Mouse (Mus musculus) embryo, embryonic 10.5 days (tissue): Measurements from ENCODE around the gene Mri1.
A peak's percentile ranks its signal among the peaks of the same experiment; 100 is the strongest.

Experiments used
- DNase-seq: peaks from one replicate; pipeline ENCODE4 v3.0.0-alpha.2; 2015; ENCODE audit warnings: low spot score

Gene Mri1

GRCm38 (mm10) chr8:84256822-84257610 lies at the start of gene Mri1:
Gene Mri1 (minus strand): TSS chr8:84257326.
- DNase-seq = peak; percentile 94

GRCm38 (mm10) chr8:84303951-84304350 lies 46.8 kb upstream of the Mri1 start:
- no peak for DNase-seq

- no peak for DNase-seq
Observed at GRCm38 (mm10) chr8:84297029-84297785, 40.1 kb upstream of the Mri1 start.

GRCm38 (mm10) chr8:84291688-84292087 lies 34.6 kb upstream of the Mri1 start:
- DNase-seq = peak; percentile 71

GRCm38 (mm10) chr8:84291086-84291485 lies 34.0 kb upstream of the Mri1 start:
- no peak for DNase-seq

GRCm38 (mm10) chr8:84288892-84289291 lies 31.8 kb upstream of the Mri1 start:
- peak; percentile 44 for DNase-seq

GRCm38 (mm10) chr8:84285665-84286064 lies 28.5 kb upstream of the Mri1 start:
- DNase-seq = peak; percentile 70

- DNase-seq = peak; percentile 62
Observed at GRCm38 (mm10) chr8:84284608-84285063, 27.5 kb upstream of the Mri1 start.

- DNase-seq = no peak
Observed at GRCm38 (mm10) chr8:84280777-84281176, 23.7 kb upstream of the Mri1 start.

- DNase-seq = no peak
Observed at GRCm38 (mm10) chr8:84276447-84276846, 19.3 kb upstream of the Mri1 start.

- DNase-seq = no peak
Observed at GRCm38 (mm10) chr8:84273968-84274367, 16.8 kb upstream of the Mri1 start.

GRCm38 (mm10) chr8:84272302-84272701 lies 15.2 kb upstream of the Mri1 start:
- DNase-seq = no peak

- DNase-seq = peak; percentile 100
Observed at GRCm38 (mm10) chr8:84269950-84270773, 13.0 kb upstream of the Mri1 start, which contains the start of gene Ccdc130. Gene Ccdc130 (minus strand): TSS chr8:84270380.

GRCm38 (mm10) chr8:84261098-84261497 lies 4.0 kb upstream of the Mri1 start:
- DNase-seq = no peak

GRCm38 (mm10) chr8:84256458-84256821 lies 686 bp downstream of the Mri1 start:
- DNase-seq = peak; percentile 63

GRCm38 (mm10) chr8:84255858-84256257 lies 1.3 kb downstream of the Mri1 start:
- DNase-seq = no peak

- peak; percentile 97 for DNase-seq
Observed at GRCm38 (mm10) chr8:84249257-84250170, 7.6 kb downstream of the Mri1 start, which contains the start of gene D8Ertd738e. Gene D8Ertd738e (minus strand): TSS chr8:84249719.

- no peak for DNase-seq
Observed at GRCm38 (mm10) chr8:84241821-84242220, 15.3 kb downstream of the Mri1 start.

GRCm38 (mm10) chr8:84241167-84241566 lies 16.0 kb downstream of the Mri1 start:
- no peak for DNase-seq

GRCm38 (mm10) chr8:84237542-84238229 lies 19.4 kb downstream of the Mri1 start:
- DNase-seq = no peak
